Comparison of ENCODE assay signal across 9 mouse cellular contexts in genomic region chr4:106436475-106436874, GRCm38 (mm10). TPM values are rescaled to one million over a fixed set of nuclear protein-coding genes. Genes with fewer than 3 reads are reported as not detected.
A peak's percentile ranks its signal among the peaks of the same experiment; 100 is the strongest.
DNase-seq lines count a peak whose midpoint lies in the region; ATAC-seq and TF ChIP-seq lines count a peak whose summit lies in the region.
"Had no signal": no experiment of that assay in that cellular context is flagged by ENCODE, and none has a peak within 500 bp of the region (broad histone marks: within the 10 kb centered on the region; RNA-seq: fewer than 3 reads in every experiment).

No protein-coding gene starts in this region.

- H3K36me3 ChIP-seq in E14TG2a.4 (ENCODE audit: insufficient read depth, low read length), result peaks cover 97% of the 10 kb centered on the region
- H3K36me3 ChIP-seq in hindbrain, postnatal 0 days (ENCODE audit: insufficient read depth, low read length), result peaks cover 61% of the 10 kb centered on the region

- H3K9me3 ChIP-seq in E14TG2a.4 (ENCODE audit: low read length), result no peaks in the 10 kb centered on the region
- no peaks in the 10 kb centered on the region for H3K9me3 ChIP-seq in hindbrain, postnatal 0 days (ENCODE audit: low read length)

- H3K27ac ChIP-seq in layer of hippocampus, adult 2 months, result no peak overlapping the region
- no peak overlapping the region for H3K27ac ChIP-seq in hindbrain, postnatal 0 days

- no peak overlapping the region for H3K9ac ChIP-seq in hindbrain, postnatal 0 days (replicated peaks; ENCODE audit: low read length)

- no peak overlapping the region for H3K4me2 ChIP-seq in hindbrain, postnatal 0 days (ENCODE audit: low read depth, low read length)

- no peaks in the 10 kb centered on the region for H3K27me3 ChIP-seq in E14TG2a.4 (ENCODE audit: insufficient read depth, low read length)
- no peaks in the 10 kb centered on the region for H3K27me3 ChIP-seq in hindbrain, postnatal 0 days (ENCODE audit: insufficient read depth, low read length)

- H3K4me3 ChIP-seq in layer of hippocampus, adult 2 months, result no peak overlapping the region
- no peak overlapping the region for H3K4me3 ChIP-seq in E14TG2a.4 (replicated peaks; ENCODE audit: low read length)
- H3K4me3 ChIP-seq in hindbrain, postnatal 0 days (ENCODE audit: low read length), result no peak overlapping the region

- 0 out of 2 replicates have a peak, but pooled peaks have one; percentile 66 for ATAC-seq in hindbrain, postnatal 0 days

- WGBS in hindbrain, postnatal 0 days, result 46% methylated on average over 4 of the region's 4 CpGs

- TF ChIP-seq CTCF in layer of hippocampus, adult 2 months (conservative IDR thresholded peaks at IDR 0.05), result peak; percentile 89
- peak; percentile 85 for TF ChIP-seq CTCF in E14TG2a.4 (conservative IDR thresholded peaks at IDR 0.05; ENCODE audit: low read length)
- peak; percentile 82 for TF ChIP-seq CTCF in hindbrain, postnatal 0 days (IDR thresholded peaks at IDR 0.05; ENCODE audit: low read depth)

- peaks cover 4% of the 10 kb centered on the region for H3K4me1 ChIP-seq in E14TG2a.4 (replicated peaks; ENCODE audit: low read depth, low read length)
- no peaks in the 10 kb centered on the region for H3K4me1 ChIP-seq in hindbrain, postnatal 0 days (ENCODE audit: insufficient read depth, low read length)

- intact Hi-C loops in left cerebral cortex, postnatal 10 days (cut with DNase I), result no loop called here

- no peak for DNase-seq in layer of hippocampus, adult 2 months (ENCODE audit: low spot score in 2 of 2)
- no peak for DNase-seq in layer of hippocampus, adult 11-12 months (ENCODE audit: low spot score)
- peak; percentile 70 for DNase-seq in brain, adult 2 months (ENCODE audit: low read depth, low spot score)
- peak; percentile 65 for DNase-seq in hindbrain, postnatal 0 days (ENCODE audit: low spot score)
- no peak for DNase-seq in layer of hippocampus, postnatal 10 days (ENCODE audit: low spot score in 2 of 2)
- DNase-seq in left cerebral cortex, postnatal 10 days (ENCODE audit: extremely low spot score in 1 of 2, low spot score in 2 of 2), result no peak
- DNase-seq in urinary bladder, postnatal 10 days (ENCODE audit: low spot score), result no peak

RNA-seq across cellular contexts. Expression of gene Pcsk9, which starts 27.7 kb away (rescaled TPM):
- under 1 TPM; 0.10 TPM for total RNA-seq in layer of hippocampus, adult 2 months (2021)
- 38.8 and 48.7 TPM in 2 replicates for total RNA-seq in hindbrain, postnatal 0 days (2014; rRNA removed)
- 18.8 and 20.3 TPM in 2 replicates for polyA plus RNA-seq in hindbrain, postnatal 0 days (2015; fragmentation: Nextera tagmentation; extraction: Ambion mirVana)
- total RNA-seq in layer of hippocampus, postnatal 10 days (2021), result 1 to 10 TPM; 1.2 to 1.3 TPM
- 1 to 10 TPM; 4.1 to 5.2 TPM for total RNA-seq in left cerebral cortex, postnatal 10 days (2021)
- total RNA-seq: heart, adult 18-20 months had no signal

RNA-seq across cellular contexts. Expression of gene Bsnd, which starts 55.6 kb away (rescaled TPM):
- not detected for total RNA-seq in layer of hippocampus, adult 2 months (2021)
- total RNA-seq in hindbrain, postnatal 0 days (2014; rRNA removed), result not detected in 2 replicates
- not detected in 2 replicates for polyA plus RNA-seq in hindbrain, postnatal 0 days (2015; fragmentation: Nextera tagmentation; extraction: Ambion mirVana)
- total RNA-seq in layer of hippocampus, postnatal 10 days (2021), result not detected
- total RNA-seq in left cerebral cortex, postnatal 10 days (2021), result not detected
- total RNA-seq: heart, adult 18-20 months had no signal

Comparison
In these comparisons a context has a peak if more than half of its experiments do, and no peak if none do; other contexts are left out.
1. DNase-seq: peak in brain, adult 2 months (single experiment) and hindbrain, postnatal 0 days (single experiment); none in layer of hippocampus, adult 2 months (0 of 2), layer of hippocampus, adult 11-12 months (single experiment), layer of hippocampus, postnatal 10 days (0 of 2), left cerebral cortex, postnatal 10 days (0 of 2) and urinary bladder, postnatal 10 days (single experiment).
2. Peak in every context shown above with its lines, with median percentiles within 50 percentile points of each other: CTCF ChIP-seq.